Mouse (Mus musculus): Measurements from ENCODE around the gene Lrrc7.

- TF ChIP-seq POLR2AphosphoS5 (IDR thresholded peaks at IDR 0.05; ENCODE audit: insufficient replicate concordance, low read depth, low read length) (no peak), GATA1 (IDR thresholded peaks at IDR 0.05; ENCODE audit: borderline replicate concordance, low read length) (no peak), CTCF (IDR thresholded peaks at IDR 0.05; ENCODE audit: low read depth, low read length) (no peak), TAL1 (conservative IDR thresholded peaks at IDR 0.05; ENCODE audit: low read depth, low read length) (no peak)
These were observed 424.2 kb downstream of the Lrrc7 start for GRCm38 (mm10) chr3:158137796-158138195.
